Mouse (Mus musculus) bone marrow, adult 2 months (tissue): ENCODE results near the gene Uaca. TPM values are rescaled to one million over a fixed set of nuclear protein-coding genes. Genes with fewer than 3 reads are reported as not detected.

Experiments
- H3K27ac ChIP-seq: fragments of 200-500 bp; 2 replicates; pipeline ENCODE4 v1.5.1; 2012; ENCODE audit warnings: low read depth, mild to moderate bottlenecking, control low read depth, inconsistent platforms, low read length; ENCODE audit not compliant: control insufficient read depth, poor library complexity, insufficient read depth
- H3K4me1 ChIP-seq: fragments of 200-500 bp; 2 replicates; pipeline ENCODE4 v1.6.1; 2011; ENCODE audit warnings: low read length; ENCODE audit not compliant: control insufficient read depth, insufficient read depth
- H3K4me3 ChIP-seq: fragments of 200-500 bp; replicated peaks from 2 replicates; pipeline ENCODE3; 2011; ENCODE audit warnings: mild to moderate bottlenecking, low read depth, low read length, control low read depth; ENCODE audit not compliant: control insufficient read depth
- CTCF ChIP-seq: fragments of 200-500 bp; IDR thresholded peaks from 2 replicates; pipeline ENCODE4 v1.5.1; 2011; ENCODE audit warnings: low read length, control low read depth; ENCODE audit not compliant: control insufficient read depth, insufficient read depth
- POLR2A ChIP-seq: fragments of 200-500 bp; IDR thresholded peaks from 2 replicates; pipeline ENCODE4 v1.6.1; 2011; ENCODE audit warnings: low read depth, mild to moderate bottlenecking, control low read depth, low read length, borderline replicate concordance; ENCODE audit not compliant: control insufficient read depth
- WGBS: fragments of 180-500 bp; shearing (Covaris S2); methylation state at CpG from one replicate; pipeline ENCODE4 v1.1.7; 2018; 5-methylcytosine and 5-hydroxymethylcytosine counted together
- polyA plus RNA-seq: library from polyadenylated mRNA; stranded (reverse); fragments of >200 nt; gene quantifications from 2 replicates; pipeline ENCODE4 v1.2.4, GENCODE M21; 2011; ENCODE audit warnings: low replicate concordance; ENCODE audit not compliant: missing spikeins, insufficient read depth, insufficient read length

Gene Uaca
- polyA plus RNA-seq, 1 experiment, result 3.8 TPM

DNA sequence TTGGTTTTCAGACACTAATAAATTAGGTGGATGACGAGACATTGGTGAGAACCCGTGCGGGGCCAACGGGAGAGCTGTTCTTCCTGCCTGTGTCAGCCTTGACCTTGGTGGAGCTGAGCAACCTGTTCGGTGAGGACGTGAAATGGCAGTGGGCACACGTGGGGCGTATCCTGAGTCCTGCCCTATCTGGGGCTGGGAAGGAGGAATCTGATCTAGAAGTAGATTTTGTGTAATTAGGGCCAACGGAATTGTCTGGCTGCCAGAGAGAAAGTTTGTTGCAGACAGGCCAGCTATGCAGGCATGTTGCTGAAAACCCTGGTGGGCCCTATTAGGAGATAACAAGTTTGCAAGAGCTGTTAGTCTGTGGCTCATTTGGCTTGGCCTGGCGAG lies 126.3 kb downstream of the Uaca start:
- H3K4me1 ChIP-seq, result no peaks in the 10 kb centered on the region; the same call in 1 of the 2 replicates
- TF ChIP-seq POLR2A (no peak), CTCF (no peak)
- H3K4me3 ChIP-seq, result no peak overlapping the region
- H3K27ac ChIP-seq, result no peak overlapping the region
- WGBS, result 56% methylated on average over 10 of the region's 10 CpGs

DNA sequence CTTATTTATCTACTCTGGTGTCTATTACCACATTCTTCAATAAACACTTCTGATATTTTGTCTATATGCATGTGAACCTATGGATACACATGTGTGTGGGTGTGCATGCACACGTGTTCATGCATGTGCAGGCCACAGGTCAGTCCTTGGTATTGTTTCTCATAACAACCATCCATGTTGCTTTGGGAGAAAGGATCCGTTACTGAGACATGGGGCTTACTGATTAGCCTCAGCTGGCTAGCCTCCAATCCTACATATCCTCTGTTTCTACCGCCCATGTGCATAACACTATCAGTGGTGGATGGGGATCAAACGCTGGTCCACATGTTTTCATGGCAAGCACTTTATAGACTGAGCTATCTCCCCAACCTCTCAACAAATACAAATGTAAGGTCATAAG lies 126.9 kb downstream of the Uaca start:
- Histone ChIP-seq H3K4me1 (no peaks in the 10 kb centered on the region; the same call in 1 of the 2 replicates), H3K27ac (no peak overlapping the region), H3K4me3 (no peak overlapping the region)
- TF ChIP-seq POLR2A (no peak), CTCF (no peak)
- WGBS, result 76% methylated on average over 4 of the region's 4 CpGs

DNA sequence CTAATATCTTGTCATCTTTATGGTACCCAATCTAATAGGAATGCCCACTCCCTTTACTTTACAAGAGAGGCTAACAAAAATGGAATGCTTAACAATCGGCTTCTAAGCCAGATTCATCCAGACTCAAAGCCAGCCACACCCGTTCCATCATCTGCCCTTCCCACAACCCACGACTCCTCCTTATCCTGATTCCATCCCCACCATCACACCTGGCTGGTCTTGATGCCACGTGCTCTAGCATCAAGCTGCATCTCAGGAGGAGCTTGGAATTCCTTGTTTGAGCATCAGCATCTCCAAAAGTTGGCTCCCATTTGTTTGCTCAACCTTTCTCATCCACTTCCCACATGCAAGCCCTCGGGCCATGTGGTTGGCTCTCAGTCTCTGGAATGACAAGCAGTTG lies 127.5 kb downstream of the Uaca start:
- Histone ChIP-seq H3K27ac (no peak overlapping the region), H3K4me3 (no peak overlapping the region), H3K4me1 (no peaks in the 10 kb centered on the region; the same call in 1 of the 2 replicates)
- WGBS, result 82% methylated on average over 5 of the region's 5 CpGs
- TF ChIP-seq POLR2A, result no peak
- TF ChIP-seq CTCF, result no peak

GRCm38 (mm10) chr9:60926301-60926700 lies 132.0 kb downstream of the Uaca start:
- 85% methylated on average over 9 of the region's 9 CpGs for WGBS
- Histone ChIP-seq H3K4me1 (no peaks in the 10 kb centered on the region), H3K4me3 (no peak overlapping the region), H3K27ac (no peak overlapping the region)
- TF ChIP-seq CTCF, result no peak
- TF ChIP-seq POLR2A, result no peak

DNA sequence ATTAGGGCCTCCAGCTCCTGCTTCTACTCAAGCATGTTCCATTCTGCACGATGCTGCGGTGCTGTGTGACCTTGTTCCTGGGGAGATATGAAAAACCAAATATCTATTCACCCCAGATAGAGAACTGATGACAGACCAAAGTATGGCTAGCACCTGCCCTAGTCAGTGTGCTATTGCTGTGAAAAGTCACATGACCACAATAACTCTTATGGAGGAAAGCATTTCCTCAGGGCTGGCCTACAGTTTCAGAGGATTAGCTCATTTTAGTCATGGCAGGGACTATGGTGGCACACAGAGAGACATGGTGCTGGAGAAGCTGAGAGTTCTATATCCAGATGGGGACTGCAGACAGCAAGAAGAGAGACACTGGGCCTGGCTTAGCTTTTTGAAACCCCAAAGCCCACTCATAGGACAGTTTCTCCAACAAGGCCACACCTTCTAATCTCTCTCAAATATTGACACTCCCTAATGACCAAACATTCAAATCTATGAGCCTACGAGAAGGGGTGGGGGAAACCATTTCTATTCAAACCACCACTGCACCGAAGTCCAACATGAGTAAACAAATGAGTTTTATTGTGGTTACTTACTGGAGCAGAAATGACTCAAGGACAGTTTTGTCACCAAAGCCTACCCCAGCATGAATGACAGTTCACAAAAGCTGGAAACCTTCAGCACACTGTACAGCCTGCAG lies 135.1 kb downstream of the Uaca start:
- Histone ChIP-seq H3K27ac (no peak overlapping the region), H3K4me3 (no peak overlapping the region), H3K4me1 (no peaks in the 10 kb centered on the region)
- 88% methylated on average over 4 of the region's 4 CpGs for WGBS
- no peak for TF ChIP-seq CTCF
- no peak for TF ChIP-seq POLR2A

Other genes with a start within 250 kb of the Uaca start
- gene Lrrc49, start 106.4 kb upstream of the Uaca start, polyA plus RNA-seq, result 0.40 TPM in 1 of 2 replicates, not detected in the other
- not detected in 2 replicates for gene Larp6, start 81.6 kb upstream of the Uaca start, polyA plus RNA-seq